7 mouse cellular contexts compared by ENCODE assay signal in the genomic region with DNA sequence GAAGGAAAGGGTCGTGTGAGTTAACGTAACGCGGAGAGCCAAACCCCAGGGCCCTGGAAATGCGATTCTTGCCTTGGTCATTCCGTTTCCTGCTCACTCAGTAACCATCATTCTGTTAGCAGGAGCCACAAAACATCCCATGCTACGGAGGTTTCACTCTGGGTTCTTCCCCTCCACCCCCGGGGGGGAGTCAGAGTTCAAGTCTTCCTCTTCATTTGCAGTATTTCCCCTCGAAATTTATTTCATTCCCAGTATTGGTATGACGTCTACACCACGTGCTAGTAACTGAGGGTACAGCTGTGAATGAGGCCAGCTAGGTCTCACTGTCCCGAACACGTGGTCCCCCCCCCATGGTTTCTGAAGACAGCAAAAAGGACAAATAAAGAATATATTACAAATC. TPM values are rescaled to one million over a fixed set of nuclear protein-coding genes. Genes with fewer than 3 reads are reported as not detected.
DNase-seq lines count a peak whose midpoint lies in the region; ATAC-seq and TF ChIP-seq lines count a peak whose summit lies in the region.

No protein-coding gene starts in this region.

- H3K4me3 ChIP-seq in lung, postnatal 0 days (ENCODE audit: low read depth, low read length) = peak overlapping the region; percentile 77
- H3K4me3 ChIP-seq in embryonic facial prominence, embryonic 15.5 days (replicated peaks) = peak overlapping the region; percentile 97
- peak overlapping the region; percentile 85 for H3K4me3 ChIP-seq in intestine, postnatal 0 days (ENCODE audit: low read depth, low read length)
- H3K4me3 ChIP-seq in small intestine, adult 2 months (ENCODE audit: low read depth, low read length) = peak overlapping the region; percentile 57

- WGBS in lung, postnatal 0 days = 54% methylated on average over 13 of the region's 13 CpGs
- WGBS in embryonic facial prominence, embryonic 15.5 days = 66% methylated on average over 13 of the region's 13 CpGs
- 50% methylated on average over 13 of the region's 13 CpGs for WGBS in intestine, postnatal 0 days
- WGBS in small intestine, adult 2 months = 20% methylated on average over 13 of the region's 13 CpGs

- no peak for TF ChIP-seq CTCF in lung, postnatal 0 days (IDR thresholded peaks at IDR 0.05)
- no peak for TF ChIP-seq CTCF in intestine, postnatal 0 days (IDR thresholded peaks at IDR 0.05; ENCODE audit: low read depth)
- TF ChIP-seq CTCF in small intestine, adult 2 months (IDR thresholded peaks at IDR 0.05; ENCODE audit: extremely low read depth, insufficient read length, insufficient replicate concordance, low read depth, low read length) = no peak

- H3K9ac ChIP-seq in lung, postnatal 0 days (replicated peaks; ENCODE audit: low read depth) = peak overlapping the region; percentile 70; the same call in 1 of the 2 replicates
- no peak overlapping the region for H3K9ac ChIP-seq in embryonic facial prominence, embryonic 15.5 days
- H3K9ac ChIP-seq in intestine, postnatal 0 days (ENCODE audit: low read depth, low read length) = peak overlapping the region; percentile 79

- TF ChIP-seq POLR2A in small intestine, adult 2 months (IDR thresholded peaks at IDR 0.05; ENCODE audit: low read depth, low read length) = no peak

- H3K4me2 ChIP-seq in lung, postnatal 0 days (replicated peaks; ENCODE audit: low read depth, low read length) = peak overlapping the region; percentile 90
- H3K4me2 ChIP-seq in embryonic facial prominence, embryonic 15.5 days (replicated peaks) = peak overlapping the region; percentile 95
- peak overlapping the region; percentile 94 for H3K4me2 ChIP-seq in intestine, postnatal 0 days (replicated peaks; ENCODE audit: low read depth)

- no peaks in the 10 kb centered on the region for H3K27me3 ChIP-seq in lung, postnatal 0 days (replicated peaks; ENCODE audit: insufficient read depth, low read length)
- H3K27me3 ChIP-seq in embryonic facial prominence, embryonic 15.5 days = no peaks in the 10 kb centered on the region
- no peaks in the 10 kb centered on the region for H3K27me3 ChIP-seq in intestine, postnatal 0 days (replicated peaks; ENCODE audit: control insufficient read depth, insufficient read depth, low read length)
- H3K27me3 ChIP-seq in small intestine, adult 2 months (ENCODE audit: control insufficient read depth, insufficient read depth, low read length) = no peaks in the 10 kb centered on the region

- H3K9me3 ChIP-seq in lung, postnatal 0 days (ENCODE audit: low read length) = no peaks in the 10 kb centered on the region
- no peaks in the 10 kb centered on the region for H3K9me3 ChIP-seq in embryonic facial prominence, embryonic 15.5 days (replicated peaks)
- H3K9me3 ChIP-seq in intestine, postnatal 0 days (ENCODE audit: control insufficient read depth) = no peaks in the 10 kb centered on the region

- peaks cover 16% of the 10 kb centered on the region; the same call in 1 of the 2 replicates for H3K36me3 ChIP-seq in lung, postnatal 0 days (ENCODE audit: insufficient read depth, low read length)
- H3K36me3 ChIP-seq in embryonic facial prominence, embryonic 15.5 days = peaks cover 24% of the 10 kb centered on the region
- H3K36me3 ChIP-seq in intestine, postnatal 0 days (ENCODE audit: control insufficient read depth, insufficient read depth) = peaks cover 15% of the 10 kb centered on the region
- peaks cover 17% of the 10 kb centered on the region for H3K36me3 ChIP-seq in small intestine, adult 2 months (ENCODE audit: control insufficient read depth, insufficient read depth, low read length)

- peak overlapping the region; percentile 91 for H3K27ac ChIP-seq in lung, postnatal 0 days (ENCODE audit: low read length)
- no peak overlapping the region for H3K27ac ChIP-seq in embryonic facial prominence, embryonic 15.5 days (replicated peaks)
- peak overlapping the region; percentile 90 for H3K27ac ChIP-seq in intestine, postnatal 0 days (ENCODE audit: low read depth, low read length)
- H3K27ac ChIP-seq in small intestine, adult 2 months (ENCODE audit: insufficient read depth, low read depth, low read length) = peak overlapping the region; percentile 74

- TF ChIP-seq EP300 in lung, postnatal 0 days (IDR thresholded peaks at IDR 0.05) = no peak

- no peak for ATAC-seq in lung, postnatal 0 days
- ATAC-seq in embryonic facial prominence, embryonic 15.5 days (ENCODE audit: insufficient number of reproducible peaks, low FRiP score, low TSS enrichment, low read depth) = no peak
- ATAC-seq in intestine, postnatal 0 days = no peak

- no peaks in the 10 kb centered on the region; the same call in 1 of the 2 replicates for H3K4me1 ChIP-seq in lung, postnatal 0 days (ENCODE audit: insufficient read depth, low read depth, low read length)
- peaks cover 33% of the 10 kb centered on the region for H3K4me1 ChIP-seq in embryonic facial prominence, embryonic 15.5 days
- peaks cover 16% of the 10 kb centered on the region; the same call in 1 of the 2 replicates for H3K4me1 ChIP-seq in intestine, postnatal 0 days (replicated peaks; ENCODE audit: control insufficient read depth, insufficient read depth, low read length)
- H3K4me1 ChIP-seq in small intestine, adult 2 months (ENCODE audit: control insufficient read depth, insufficient read depth, insufficient read length, low read length) = peaks cover 25% of the 10 kb centered on the region

- DNase-seq in lung, postnatal 0 days (ENCODE audit: low spot score) = peak; percentile 35
- DNase-seq in lung, postnatal 36 days = no peak
- no peak for DNase-seq in retina, embryonic 14.5 days (ENCODE audit: low spot score)
- no peak for DNase-seq in urinary bladder, adult 18-20 months (ENCODE audit: low spot score in 2 of 2)

RNA-seq across cellular contexts. Expression of gene H2afj, which starts 1.6 kb away (rescaled TPM):
- polyA plus RNA-seq in lung, postnatal 0 days (2015; fragmentation: Nextera tagmentation; extraction: Ambion mirVana) = 424 and 464 TPM in 2 replicates
- 151 and 155 TPM in 2 replicates for polyA plus RNA-seq in embryonic facial prominence, embryonic 15.5 days (2015; fragmentation: Nextera tagmentation; extraction: Ambion mirVana)
- polyA plus RNA-seq in intestine, postnatal 0 days (2015; fragmentation: Nextera tagmentation; extraction: Ambion mirVana) = 231 and 241 TPM in 2 replicates
- polyA plus RNA-seq in small intestine, adult 2 months (2012; rRNA removed) = 401 and 773 TPM in 2 replicates

RNA-seq across cellular contexts. Expression of gene Hist4h4, which starts 5.5 kb away (rescaled TPM):
- polyA plus RNA-seq in lung, postnatal 0 days (2015; fragmentation: Nextera tagmentation; extraction: Ambion mirVana) = 1.5 and 1.6 TPM in 2 replicates
- polyA plus RNA-seq in embryonic facial prominence, embryonic 15.5 days (2015; fragmentation: Nextera tagmentation; extraction: Ambion mirVana) = 0.53 and 0.69 TPM in 2 replicates
- 0.46 and 0.76 TPM in 2 replicates for polyA plus RNA-seq in intestine, postnatal 0 days (2015; fragmentation: Nextera tagmentation; extraction: Ambion mirVana)
- polyA plus RNA-seq in small intestine, adult 2 months (2012; rRNA removed) = 2.0 and 3.9 TPM in 2 replicates

RNA-seq across cellular contexts. Expression of gene BC049715, which starts 17.8 kb away (rescaled TPM):
- polyA plus RNA-seq in lung, postnatal 0 days (2015; fragmentation: Nextera tagmentation; extraction: Ambion mirVana) = 1.8 and 2.2 TPM in 2 replicates
- 1.2 and 3.7 TPM in 2 replicates for polyA plus RNA-seq in embryonic facial prominence, embryonic 15.5 days (2015; fragmentation: Nextera tagmentation; extraction: Ambion mirVana)
- 0.47 and 1.8 TPM in 2 replicates for polyA plus RNA-seq in intestine, postnatal 0 days (2015; fragmentation: Nextera tagmentation; extraction: Ambion mirVana)
- 0.28 and 0.56 TPM in 2 replicates for polyA plus RNA-seq in small intestine, adult 2 months (2012; rRNA removed)

RNA-seq across cellular contexts. Expression of gene Wbp11, which starts 18.4 kb away (rescaled TPM):
- polyA plus RNA-seq in lung, postnatal 0 days (2015; fragmentation: Nextera tagmentation; extraction: Ambion mirVana) = 44.4 and 46.1 TPM in 2 replicates
- polyA plus RNA-seq in embryonic facial prominence, embryonic 15.5 days (2015; fragmentation: Nextera tagmentation; extraction: Ambion mirVana) = 92.0 and 104 TPM in 2 replicates
- polyA plus RNA-seq in intestine, postnatal 0 days (2015; fragmentation: Nextera tagmentation; extraction: Ambion mirVana) = 41.4 and 45.2 TPM in 2 replicates
- 16.0 and 32.0 TPM in 2 replicates for polyA plus RNA-seq in small intestine, adult 2 months (2012; rRNA removed)

RNA-seq across cellular contexts. Expression of gene Smco3, which starts 25.6 kb away (rescaled TPM):
- polyA plus RNA-seq in lung, postnatal 0 days (2015; fragmentation: Nextera tagmentation; extraction: Ambion mirVana) = 2.3 and 3.4 TPM in 2 replicates
- polyA plus RNA-seq in embryonic facial prominence, embryonic 15.5 days (2015; fragmentation: Nextera tagmentation; extraction: Ambion mirVana) = 2.1 and 2.5 TPM in 2 replicates
- 0.76 and 1.3 TPM in 2 replicates for polyA plus RNA-seq in intestine, postnatal 0 days (2015; fragmentation: Nextera tagmentation; extraction: Ambion mirVana)
- not detected in 2 replicates for polyA plus RNA-seq in small intestine, adult 2 months (2012; rRNA removed)
